Mouse (Mus musculus): ENCODE results near the gene Iqch.

DNA sequence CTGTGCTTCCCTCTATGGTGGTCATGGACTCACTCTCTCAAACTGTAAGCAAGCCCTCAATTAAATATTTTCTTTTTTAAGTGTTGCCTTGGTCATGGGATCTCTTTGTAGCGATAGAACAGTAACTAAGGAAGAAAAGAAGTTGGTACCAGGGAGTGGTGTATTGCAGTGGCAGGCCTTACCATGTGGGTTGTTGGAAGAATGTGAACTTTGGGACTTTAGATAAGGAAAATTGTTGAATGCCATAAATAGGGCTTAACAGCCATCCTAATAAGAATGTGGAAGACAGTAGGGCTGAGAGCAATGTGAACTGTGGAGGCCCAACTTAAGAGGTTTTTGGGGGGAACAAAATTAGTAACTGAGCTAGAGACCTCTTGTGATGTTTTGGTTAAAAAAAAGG lies 171.6 kb downstream of the Iqch start:
- TF ChIP-seq POLR2A (IDR thresholded peaks at IDR 0.05; ENCODE audit: low read depth, low read length), result no peak
- no peak for TF ChIP-seq CTCF (IDR thresholded peaks at IDR 0.05; ENCODE audit: extremely low read depth, insufficient read length, insufficient replicate concordance, low read depth, low read length)

All from small intestine, adult 2 months (tissue).